Mouse (Mus musculus): ENCODE data around the gene Vegfb.
A peak's percentile ranks its signal among the peaks of the same experiment; 100 is the strongest.

The Vegfb gene

GRCm38 (mm10) chr19:6941372-6942248 lies 45.8 kb downstream of the Vegfb start, which contains the start of gene Bad:
Gene Bad, plus strand, starts transcription at chr19:6941861.
- DNase-seq (ENCODE audit: low spot score), result peak; percentile 95

DNA sequence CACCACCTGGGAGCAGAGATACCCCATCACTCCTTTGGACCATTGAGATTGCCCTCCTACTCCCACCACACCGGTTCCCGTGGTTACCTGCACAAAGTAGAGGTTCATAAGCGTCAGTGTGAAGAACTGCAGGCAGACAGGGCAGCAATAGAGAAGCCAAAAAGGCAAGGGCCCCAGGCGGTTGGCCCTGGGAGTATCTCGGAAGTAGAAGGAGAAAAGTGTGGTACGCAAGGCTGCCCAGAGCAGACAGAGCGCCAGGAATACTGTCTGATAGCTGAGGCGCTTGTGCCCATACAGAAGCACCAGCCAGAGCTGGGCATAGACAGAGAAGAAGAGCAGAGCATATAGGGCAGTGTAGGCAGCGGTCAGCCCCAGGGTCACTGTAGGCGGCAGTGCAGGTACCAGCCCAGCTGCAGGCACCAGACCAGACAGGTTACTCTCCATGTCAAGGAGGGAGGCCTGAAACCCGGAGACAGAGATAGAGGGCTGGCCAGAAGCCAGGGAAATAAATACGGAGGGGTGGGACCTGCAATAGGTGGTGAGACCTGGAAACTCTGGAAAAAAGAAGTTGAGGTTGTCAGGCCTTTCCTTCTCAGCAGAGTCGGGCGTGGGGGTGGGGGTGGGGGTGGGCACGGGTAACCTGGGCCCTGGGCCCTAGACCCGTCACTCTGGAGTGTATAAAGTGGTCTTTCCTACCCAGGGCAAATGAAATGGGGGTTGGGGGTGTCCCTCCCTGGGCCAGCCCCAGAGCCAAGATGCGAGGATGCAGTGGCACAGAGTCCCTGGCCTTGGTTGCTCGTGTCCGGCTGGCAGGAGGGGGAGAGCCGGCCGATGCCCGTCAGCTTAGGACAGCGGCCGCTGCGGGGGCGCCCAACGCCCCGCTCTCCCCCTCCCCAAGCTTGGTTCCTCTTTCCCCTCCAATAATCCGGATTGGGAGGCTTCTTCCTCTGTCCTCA lies 46.8 kb downstream of the Vegfb start:
- DNase-seq (ENCODE audit: low spot score), result no peak

GRCm38 (mm10) chr19:6939106-6940002 lies 48.1 kb downstream of the Vegfb start:
- no peak for DNase-seq (ENCODE audit: low spot score)

GRCm38 (mm10) chr19:6937541-6938465 lies 49.6 kb downstream of the Vegfb start:
- DNase-seq (ENCODE audit: low spot score), result no peak

- no peak for DNase-seq (ENCODE audit: low spot score)
Observed at GRCm38 (mm10) chr19:6936299-6936698, 51.2 kb downstream of the Vegfb start.

DNA sequence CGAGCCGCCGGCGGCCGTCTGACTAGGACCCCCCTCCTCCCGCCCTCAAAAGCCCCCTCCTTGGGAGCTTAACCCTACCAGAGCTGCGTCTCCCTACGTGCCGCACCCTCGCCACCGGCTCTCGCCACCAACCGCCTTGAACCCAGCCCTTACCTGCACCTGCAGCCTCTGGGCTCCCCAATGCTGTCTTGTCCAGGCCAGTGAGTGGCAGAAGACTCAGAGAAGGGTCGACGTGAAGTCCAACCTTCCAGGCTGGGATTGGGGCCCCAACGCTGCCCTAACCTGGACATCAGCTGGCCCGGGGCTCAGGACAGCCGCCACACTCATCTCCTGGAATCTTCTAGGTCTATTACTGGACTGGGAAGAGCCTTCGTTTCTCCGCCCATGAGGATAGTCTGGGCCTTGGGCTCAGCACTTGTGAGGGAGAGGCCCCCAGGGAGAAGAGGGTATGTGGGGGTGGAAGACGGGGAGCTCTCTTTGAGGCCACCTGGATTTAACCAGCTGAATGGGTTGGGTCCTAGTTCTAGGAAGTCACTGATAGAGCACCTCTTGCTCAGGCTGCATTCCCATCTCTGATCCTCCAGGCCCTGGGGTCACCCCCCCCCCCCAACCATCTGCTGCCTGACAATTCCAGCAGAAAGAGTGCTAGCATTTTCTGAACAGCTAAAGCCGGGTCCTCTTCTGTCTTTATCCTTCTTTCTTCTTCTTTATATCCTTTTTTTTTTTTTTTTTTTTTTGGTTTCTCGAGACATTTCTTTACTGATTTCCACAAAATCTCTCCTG lies 53.1 kb downstream of the Vegfb start, which contains the start of gene Kcnk4:
TSS of gene Kcnk4 (minus strand) at position 321 of the 783 bp plus-strand sequence.
- DNase-seq (ENCODE audit: low spot score), result no peak

GRCm38 (mm10) chr19:6933436-6934194 lies 53.8 kb downstream of the Vegfb start:
- DNase-seq (ENCODE audit: low spot score), result no peak

DNA sequence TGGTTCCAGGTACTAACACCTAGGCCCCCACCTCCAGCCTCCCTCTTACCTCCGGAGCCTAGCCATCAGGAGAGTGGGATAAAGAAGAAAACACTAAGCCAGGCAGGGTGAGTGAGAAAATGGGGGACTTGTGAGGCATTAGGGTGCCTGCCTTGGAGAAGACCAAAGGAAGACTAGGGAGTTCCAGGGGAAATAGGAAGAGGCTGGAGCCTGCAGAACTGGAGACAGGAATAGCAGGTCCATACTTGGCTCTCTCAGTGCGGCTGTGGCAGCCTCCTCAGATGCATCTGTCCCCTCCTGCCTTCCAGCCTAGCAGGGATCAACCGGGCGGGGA lies 54.4 kb downstream of the Vegfb start:
- no peak for DNase-seq (ENCODE audit: low spot score)
